Mouse (Mus musculus): Measurements from ENCODE around the gene Ankrd28. TPM values are rescaled to one million over a fixed set of nuclear protein-coding genes. Genes with fewer than 3 reads are reported as not detected.

Gene Ankrd28
- polyA plus RNA-seq, 1 experiment from 2014 or later, result 11.7 TPM

DNA sequence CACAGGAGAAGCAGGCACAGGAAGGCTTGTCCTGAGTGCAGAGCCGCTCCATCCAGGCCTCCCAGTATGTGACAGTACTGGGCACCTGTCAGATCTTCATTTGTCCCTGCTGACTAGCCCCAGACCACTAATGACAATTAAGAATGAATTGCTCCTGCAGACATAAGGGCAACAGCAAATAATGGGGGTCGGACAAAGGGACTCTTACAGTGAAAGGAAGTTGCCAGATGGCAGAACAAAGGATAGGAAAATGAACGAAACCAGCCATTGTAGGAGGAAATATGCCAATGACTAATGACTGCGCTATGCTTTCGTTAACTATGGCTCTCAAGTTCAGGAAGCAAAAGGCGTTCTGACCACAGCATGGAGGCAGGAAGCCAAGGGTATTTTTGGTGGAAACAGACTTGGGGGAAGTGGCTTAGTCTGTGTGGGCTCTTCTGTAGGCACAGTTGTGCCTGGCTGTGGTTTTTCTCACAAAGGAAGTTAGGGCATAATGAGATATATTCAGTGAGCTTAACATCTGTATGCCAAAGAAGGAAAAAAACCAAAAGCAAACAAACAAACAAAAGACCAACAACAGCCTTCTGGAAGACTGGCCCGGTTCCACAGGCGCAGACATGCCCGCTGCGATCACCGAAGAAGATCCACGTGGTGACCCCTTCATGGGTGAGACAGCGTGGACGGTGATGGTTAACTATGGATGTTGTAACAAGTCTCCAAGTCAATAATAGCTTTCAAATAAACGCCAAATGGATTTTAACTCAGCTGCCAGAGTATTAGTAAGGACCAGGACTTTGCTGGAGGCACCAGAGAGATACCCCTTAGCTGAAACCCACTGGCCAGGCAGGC, 160.6 kb downstream of the Ankrd28 start:
- WGBS, result 77% methylated on average over 15 of the region's 15 CpGs
- ATAC-seq (replicated peaks; ENCODE audit: low FRiP score, low TSS enrichment, low read depth), result no peak

DNA sequence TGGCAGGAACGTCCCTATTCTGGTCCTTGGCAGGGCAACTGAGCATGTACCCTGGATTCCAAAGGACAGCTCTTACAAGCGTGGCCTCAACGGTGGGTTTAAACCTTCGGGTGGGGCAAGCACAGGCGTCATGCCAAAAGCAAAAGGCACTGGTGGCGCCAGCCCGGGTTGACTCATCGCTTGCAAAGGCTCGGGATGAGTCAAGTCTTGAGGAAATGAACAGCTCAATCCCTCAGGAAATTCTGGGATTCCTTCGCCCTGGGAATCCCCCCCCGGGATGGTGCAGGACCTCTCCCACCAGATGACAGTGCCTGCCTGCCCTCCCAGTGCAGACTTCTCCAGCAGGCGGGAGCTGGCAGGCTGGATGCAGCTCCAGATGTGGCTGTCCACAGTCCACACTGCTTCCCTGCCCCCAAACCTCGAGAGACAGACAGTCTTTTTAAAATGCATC, 161.3 kb downstream of the Ankrd28 start:
- Histone ChIP-seq H3K4me1 (replicated peaks; ENCODE audit: control insufficient read depth, insufficient read depth, low read length) (peaks cover 29% of the 10 kb centered on the region), H3K27me3 (replicated peaks; ENCODE audit: control insufficient read depth, insufficient read depth, low read length) (no peaks in the 10 kb centered on the region), H3K9me3 (ENCODE audit: control insufficient read depth, low read length) (no peaks in the 10 kb centered on the region), H3K27ac (ENCODE audit: low read depth) (peak overlapping the region; percentile 72; the same call in 1 of the 2 replicates), H3K4me2 (ENCODE audit: low read length) (no peak overlapping the region), H3K9ac (ENCODE audit: low read length) (no peak overlapping the region), H3K4me3 (ENCODE audit: low read depth, low read length) (no peak overlapping the region), H3K36me3 (ENCODE audit: control insufficient read depth, insufficient read depth, low read length) (peaks cover 10% of the 10 kb centered on the region)
- peak; percentile 56 for DNase-seq (ENCODE audit: low spot score)
- no peak for ATAC-seq (replicated peaks; ENCODE audit: low FRiP score, low TSS enrichment, low read depth)
- WGBS, result 60% methylated on average over 13 of the region's 13 CpGs

More for the DNA sequence above, 160.6 kb downstream of the Ankrd28 start:
- H3K36me3 ChIP-seq (ENCODE audit: control insufficient read depth, insufficient read depth, low read length), result peaks cover 10% of the 10 kb centered on the region
- no peaks in the 10 kb centered on the region for H3K9me3 ChIP-seq (ENCODE audit: control insufficient read depth, low read length)
- H3K9ac ChIP-seq (ENCODE audit: low read length), result no peak overlapping the region
- H3K4me3 ChIP-seq (ENCODE audit: low read depth, low read length), result no peak overlapping the region
- no peak overlapping the region for H3K4me2 ChIP-seq (ENCODE audit: low read length)
- H3K27me3 ChIP-seq (replicated peaks; ENCODE audit: control insufficient read depth, insufficient read depth, low read length), result no peaks in the 10 kb centered on the region
- DNase-seq (ENCODE audit: low spot score), result no peak
- peaks cover 22% of the 10 kb centered on the region for H3K4me1 ChIP-seq (replicated peaks; ENCODE audit: control insufficient read depth, insufficient read depth, low read length)
- peak overlapping the region; percentile 72 for H3K27ac ChIP-seq (ENCODE audit: low read depth)

DNA sequence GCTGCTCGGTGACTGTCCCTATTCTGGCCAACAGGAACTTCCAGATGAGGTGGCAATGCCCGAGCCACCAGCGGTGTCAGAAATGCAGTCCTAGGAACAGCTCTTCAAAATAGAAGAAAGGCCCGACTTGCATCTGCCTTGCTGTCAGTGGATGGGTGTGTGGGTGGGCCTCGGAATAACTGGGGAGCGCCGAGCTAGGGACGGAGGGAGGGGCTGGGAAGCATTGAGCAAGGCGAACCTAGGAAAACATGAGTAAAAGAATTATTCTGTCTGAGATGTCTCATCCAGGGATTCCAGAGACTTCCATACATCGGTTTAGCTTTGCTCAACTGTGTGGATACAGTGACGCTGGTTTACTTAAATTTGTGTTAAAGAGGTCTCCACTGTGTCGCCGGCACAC, 162.1 kb downstream of the Ankrd28 start:
- Histone ChIP-seq H3K9me3 (ENCODE audit: control insufficient read depth, low read length) (no peaks in the 10 kb centered on the region), H3K27me3 (replicated peaks; ENCODE audit: control insufficient read depth, insufficient read depth, low read length) (no peaks in the 10 kb centered on the region), H3K4me1 (replicated peaks; ENCODE audit: control insufficient read depth, insufficient read depth, low read length) (peaks cover 37% of the 10 kb centered on the region), H3K4me3 (ENCODE audit: low read depth, low read length) (no peak overlapping the region), H3K4me2 (ENCODE audit: low read length) (no peak overlapping the region), H3K36me3 (ENCODE audit: control insufficient read depth, insufficient read depth, low read length) (peaks cover 10% of the 10 kb centered on the region), H3K9ac (ENCODE audit: low read length) (no peak overlapping the region), H3K27ac (ENCODE audit: low read depth) (0 out of 2 replicates have a peak overlapping the region, but pooled peaks have one; percentile 8)
- DNase-seq (ENCODE audit: low spot score), result peak; percentile 49
- WGBS, result 85% methylated on average over 13 of the region's 13 CpGs
- no peak for ATAC-seq (replicated peaks; ENCODE audit: low FRiP score, low TSS enrichment, low read depth)

DNA sequence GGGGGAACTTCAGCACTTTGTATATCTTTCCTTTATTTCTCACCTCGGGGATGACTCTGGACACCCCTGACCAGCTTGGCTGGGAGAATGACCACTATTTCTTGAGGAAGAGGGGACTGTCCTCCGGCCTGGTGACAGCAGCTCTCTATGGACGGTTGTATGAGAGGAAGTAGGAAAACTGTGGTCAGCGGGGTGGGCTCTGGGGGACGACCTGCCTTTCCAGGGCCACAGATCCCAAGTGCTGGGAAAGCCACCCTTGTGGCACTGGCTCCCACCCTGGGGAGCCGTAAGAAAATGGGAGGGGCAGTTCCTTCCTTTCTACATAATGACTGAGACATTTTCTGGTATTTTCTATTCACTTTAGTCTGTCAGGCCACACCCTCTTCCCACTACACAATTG, 162.7 kb downstream of the Ankrd28 start:
- no peak overlapping the region for H3K4me2 ChIP-seq (ENCODE audit: low read length)

DNA sequence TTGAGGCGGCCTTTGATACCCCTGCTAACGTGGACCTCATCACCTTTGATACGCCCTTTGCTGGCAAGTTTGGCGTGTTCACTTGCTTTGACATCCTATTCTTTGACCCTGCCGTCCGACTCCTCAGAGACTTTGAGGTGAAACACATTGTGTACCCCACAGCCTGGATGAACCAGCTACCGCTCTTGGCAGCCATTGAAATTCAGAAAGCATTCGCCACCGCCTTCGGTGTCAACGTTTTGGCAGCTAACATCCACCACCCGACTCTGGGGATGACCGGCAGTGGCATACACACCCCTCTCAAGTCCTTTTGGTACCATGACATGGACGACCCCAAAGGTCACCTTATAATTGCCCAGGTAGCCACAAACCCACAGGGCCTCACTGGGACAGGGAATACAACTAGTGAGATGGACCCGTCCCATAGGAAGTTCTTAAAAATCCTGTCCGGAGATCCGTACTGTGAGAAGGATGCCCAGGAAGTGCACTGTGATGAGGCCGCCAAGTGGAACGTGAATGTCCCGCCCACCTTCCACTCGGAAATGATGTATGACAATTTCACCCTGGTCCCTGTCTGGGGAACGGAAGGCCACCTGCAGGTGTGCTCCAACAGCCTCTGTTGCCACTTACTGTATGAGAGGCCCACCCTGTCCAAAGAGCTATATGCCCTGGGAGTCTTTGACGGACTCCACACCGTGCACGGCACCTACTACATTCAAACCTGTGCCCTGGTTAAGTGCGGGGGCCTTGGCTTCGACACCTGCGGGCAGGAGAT, 163.3 kb downstream of the Ankrd28 start:
- Histone ChIP-seq H3K36me3 (ENCODE audit: control insufficient read depth, insufficient read depth, low read length) (peaks cover 10% of the 10 kb centered on the region), H3K4me3 (ENCODE audit: low read depth, low read length) (no peak overlapping the region), H3K27me3 (replicated peaks; ENCODE audit: control insufficient read depth, insufficient read depth, low read length) (no peaks in the 10 kb centered on the region), H3K27ac (ENCODE audit: low read depth) (no peak overlapping the region), H3K9ac (ENCODE audit: low read length) (no peak overlapping the region), H3K4me1 (replicated peaks; ENCODE audit: control insufficient read depth, insufficient read depth, low read length) (peaks cover 49% of the 10 kb centered on the region), H3K9me3 (ENCODE audit: control insufficient read depth, low read length) (no peaks in the 10 kb centered on the region), H3K4me2 (ENCODE audit: low read length) (no peak overlapping the region)
- DNase-seq (ENCODE audit: low spot score), result peak; percentile 45
- 95% methylated on average over 28 of the region's 28 CpGs for WGBS
- ATAC-seq (replicated peaks; ENCODE audit: low FRiP score, low TSS enrichment, low read depth), result no peak

More for the DNA sequence above, 162.7 kb downstream of the Ankrd28 start:
- no peak overlapping the region for H3K4me3 ChIP-seq (ENCODE audit: low read depth, low read length)
- WGBS, result 82% methylated on average over 6 of the region's 6 CpGs
- DNase-seq (ENCODE audit: low spot score) (peak; percentile 33), ATAC-seq (replicated peaks; ENCODE audit: low FRiP score, low TSS enrichment, low read depth) (no peak)
- no peak overlapping the region for H3K9ac ChIP-seq (ENCODE audit: low read length)
- H3K4me1 ChIP-seq (replicated peaks; ENCODE audit: control insufficient read depth, insufficient read depth, low read length), result peaks cover 43% of the 10 kb centered on the region
- peaks cover 10% of the 10 kb centered on the region for H3K36me3 ChIP-seq (ENCODE audit: control insufficient read depth, insufficient read depth, low read length)
- H3K27me3 ChIP-seq (replicated peaks; ENCODE audit: control insufficient read depth, insufficient read depth, low read length), result no peaks in the 10 kb centered on the region
- H3K9me3 ChIP-seq (ENCODE audit: control insufficient read depth, low read length), result no peaks in the 10 kb centered on the region
- H3K27ac ChIP-seq (ENCODE audit: low read depth), result no peak overlapping the region

DNA sequence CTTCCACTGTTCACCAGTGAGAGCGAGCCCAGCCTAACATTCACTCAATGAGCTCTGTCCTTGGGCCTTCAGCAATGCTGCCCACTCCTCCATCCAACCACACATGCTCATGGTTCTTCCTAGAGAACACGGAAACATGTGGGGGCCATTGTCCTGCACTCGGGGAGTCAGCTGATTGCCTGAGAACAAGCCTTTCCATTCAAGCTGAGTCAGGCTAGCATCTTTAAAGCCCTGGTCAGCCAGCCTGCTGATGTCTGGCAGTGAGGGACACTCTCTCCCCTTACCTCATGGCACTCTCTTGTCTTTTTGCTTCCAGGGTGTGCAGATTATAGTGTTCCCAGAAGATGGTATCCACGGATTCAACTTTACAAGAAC, 164.9 kb downstream of the Ankrd28 start:
- Histone ChIP-seq H3K36me3 (ENCODE audit: control insufficient read depth, insufficient read depth, low read length) (peaks cover 10% of the 10 kb centered on the region), H3K9ac (ENCODE audit: low read length) (no peak overlapping the region), H3K27ac (ENCODE audit: low read depth) (peak overlapping the region; percentile 99), H3K4me1 (replicated peaks; ENCODE audit: control insufficient read depth, insufficient read depth, low read length) (peaks cover 56% of the 10 kb centered on the region), H3K27me3 (replicated peaks; ENCODE audit: control insufficient read depth, insufficient read depth, low read length) (no peaks in the 10 kb centered on the region), H3K9me3 (ENCODE audit: control insufficient read depth, low read length) (no peaks in the 10 kb centered on the region), H3K4me3 (ENCODE audit: low read depth, low read length) (no peak overlapping the region), H3K4me2 (ENCODE audit: low read length) (no peak overlapping the region)
- DNase-seq (ENCODE audit: low spot score) (peak; percentile 51), ATAC-seq (replicated peaks; ENCODE audit: low FRiP score, low TSS enrichment, low read depth) (no peak)
- 46% methylated on average over 4 of the region's 4 CpGs for WGBS

DNA sequence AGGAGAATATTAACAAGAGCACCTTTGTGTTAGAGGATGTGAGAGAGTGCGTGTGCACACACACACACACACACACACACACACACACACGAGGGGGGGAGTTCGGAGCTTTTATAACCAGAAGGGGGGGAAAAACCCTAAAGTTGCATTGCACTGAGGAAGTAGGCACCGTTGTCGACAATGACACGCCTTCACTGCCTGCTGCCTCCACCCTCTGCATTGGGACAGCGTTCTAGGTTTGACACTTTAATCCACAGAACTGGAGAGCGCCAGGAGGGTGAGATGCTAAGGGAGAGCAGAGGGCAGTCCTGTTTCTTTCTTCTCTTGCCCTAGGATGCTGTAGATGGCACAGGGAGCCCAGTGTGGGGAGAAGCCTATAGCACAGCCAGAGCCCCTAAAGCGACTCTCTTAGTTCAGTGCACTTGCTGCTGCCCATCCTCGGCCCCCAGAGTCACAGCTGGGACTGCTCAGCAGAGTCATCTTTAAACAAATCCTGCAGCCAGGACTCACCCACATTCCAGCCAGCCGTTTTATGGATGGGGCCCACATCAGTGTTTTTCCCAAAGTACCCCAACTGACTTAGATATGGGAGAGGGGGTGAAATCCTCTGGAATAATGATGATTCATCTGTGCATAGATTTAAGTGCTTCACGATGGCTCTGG, 165.4 kb downstream of the Ankrd28 start:
- ATAC-seq (replicated peaks; ENCODE audit: low FRiP score, low TSS enrichment, low read depth), result no peak
- H3K27ac ChIP-seq (ENCODE audit: low read depth), result peak overlapping the region; percentile 99
- H3K4me1 ChIP-seq (replicated peaks; ENCODE audit: control insufficient read depth, insufficient read depth, low read length), result peaks cover 61% of the 10 kb centered on the region
- no peak overlapping the region for H3K4me3 ChIP-seq (ENCODE audit: low read depth, low read length)
- no peaks in the 10 kb centered on the region for H3K9me3 ChIP-seq (ENCODE audit: control insufficient read depth, low read length)
- H3K27me3 ChIP-seq (replicated peaks; ENCODE audit: control insufficient read depth, insufficient read depth, low read length), result no peaks in the 10 kb centered on the region
- H3K4me2 ChIP-seq (ENCODE audit: low read length), result no peak overlapping the region
- H3K36me3 ChIP-seq (ENCODE audit: control insufficient read depth, insufficient read depth, low read length), result peaks cover 10% of the 10 kb centered on the region
- H3K9ac ChIP-seq (ENCODE audit: low read length), result no peak overlapping the region
- peak; percentile 59 for DNase-seq (ENCODE audit: low spot score)
- 39% methylated on average over 12 of the region's 12 CpGs for WGBS

DNA sequence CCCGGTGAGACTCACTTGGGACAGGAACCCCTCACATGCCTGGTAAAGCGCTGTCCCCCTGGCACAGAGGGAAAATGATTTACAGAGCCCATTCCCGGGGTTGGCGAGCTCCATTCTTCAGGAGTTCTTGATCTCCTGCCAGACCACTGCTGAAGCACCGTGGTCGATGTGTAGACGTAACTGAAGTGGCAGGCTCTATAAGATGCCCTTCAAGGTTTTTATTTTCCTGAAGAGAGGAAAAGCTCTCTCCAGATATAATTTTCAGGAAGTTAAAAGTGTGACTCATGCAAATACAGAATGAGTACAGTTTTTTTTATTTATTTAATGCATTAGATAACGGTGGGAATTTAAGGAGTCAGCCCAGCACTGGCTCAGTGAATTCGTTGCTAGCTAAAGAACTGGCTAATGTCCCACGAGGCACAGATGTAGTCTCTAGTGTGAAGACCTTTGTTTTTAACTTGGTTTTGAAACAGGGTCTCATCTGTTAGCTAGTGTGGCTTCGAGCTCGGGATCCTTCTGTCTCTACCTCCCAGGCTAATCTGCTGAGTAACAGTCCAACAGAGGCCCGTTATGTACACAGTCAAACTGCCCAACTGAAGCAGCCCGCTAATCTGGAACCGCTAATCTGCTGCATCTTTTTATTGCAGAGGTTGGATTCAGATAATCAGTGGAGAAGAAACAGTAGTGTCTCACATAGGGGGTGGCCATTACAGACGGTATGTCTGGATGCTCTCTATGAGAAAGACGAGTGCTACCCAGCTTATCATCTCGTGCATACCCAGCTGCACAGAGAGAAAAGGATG, 166.2 kb downstream of the Ankrd28 start:
- WGBS, result 46% methylated on average over 18 of the region's 18 CpGs
- peaks cover 61% of the 10 kb centered on the region for H3K4me1 ChIP-seq (replicated peaks; ENCODE audit: control insufficient read depth, insufficient read depth, low read length)
- ATAC-seq (replicated peaks; ENCODE audit: low FRiP score, low TSS enrichment, low read depth) (no peak), DNase-seq (ENCODE audit: low spot score) (peak; percentile 51)
- no peak overlapping the region for H3K4me3 ChIP-seq (ENCODE audit: low read depth, low read length)
- H3K27ac ChIP-seq (ENCODE audit: low read depth), result peak overlapping the region; percentile 99; the same call in 1 of the 2 replicates
- H3K4me2 ChIP-seq (ENCODE audit: low read length), result no peak overlapping the region
- H3K9me3 ChIP-seq (ENCODE audit: control insufficient read depth, low read length), result no peaks in the 10 kb centered on the region
- H3K27me3 ChIP-seq (replicated peaks; ENCODE audit: control insufficient read depth, insufficient read depth, low read length), result no peaks in the 10 kb centered on the region
- H3K9ac ChIP-seq (ENCODE audit: low read length), result no peak overlapping the region
- peaks cover 10% of the 10 kb centered on the region for H3K36me3 ChIP-seq (ENCODE audit: control insufficient read depth, insufficient read depth, low read length)
